Mouse (Mus musculus) bone marrow, adult 2 months (tissue): Measurements from ENCODE around the gene Eif4g3.

Source experiments
- CTCF ChIP-seq: fragments of 200-500 bp; IDR thresholded peaks from 2 replicates; pipeline ENCODE4 v1.5.1; 2011; ENCODE audit warnings: low read length, control low read depth; ENCODE audit not compliant: control insufficient read depth, insufficient read depth
- POLR2A ChIP-seq: fragments of 200-500 bp; IDR thresholded peaks from 2 replicates; pipeline ENCODE4 v1.6.1; 2011; ENCODE audit warnings: low read depth, mild to moderate bottlenecking, control low read depth, low read length, borderline replicate concordance; ENCODE audit not compliant: control insufficient read depth

GRCm38 (mm10) chr4:138066421-138066820 lies 73.6 kb downstream of the Eif4g3 start:
- no peak for TF ChIP-seq POLR2A
- TF ChIP-seq CTCF = no peak
